Mouse (Mus musculus): Measurements from ENCODE around the gene Dyrk4. TPM values are rescaled to one million over a fixed set of nuclear protein-coding genes. Genes with fewer than 3 reads are reported as not detected.
A peak's percentile ranks its signal among the peaks of the same experiment; 100 is the strongest.

The Dyrk4 gene
- total RNA-seq, 2 experiments from 2014 or later = 0.37 TPM; not detected in 1

DNA sequence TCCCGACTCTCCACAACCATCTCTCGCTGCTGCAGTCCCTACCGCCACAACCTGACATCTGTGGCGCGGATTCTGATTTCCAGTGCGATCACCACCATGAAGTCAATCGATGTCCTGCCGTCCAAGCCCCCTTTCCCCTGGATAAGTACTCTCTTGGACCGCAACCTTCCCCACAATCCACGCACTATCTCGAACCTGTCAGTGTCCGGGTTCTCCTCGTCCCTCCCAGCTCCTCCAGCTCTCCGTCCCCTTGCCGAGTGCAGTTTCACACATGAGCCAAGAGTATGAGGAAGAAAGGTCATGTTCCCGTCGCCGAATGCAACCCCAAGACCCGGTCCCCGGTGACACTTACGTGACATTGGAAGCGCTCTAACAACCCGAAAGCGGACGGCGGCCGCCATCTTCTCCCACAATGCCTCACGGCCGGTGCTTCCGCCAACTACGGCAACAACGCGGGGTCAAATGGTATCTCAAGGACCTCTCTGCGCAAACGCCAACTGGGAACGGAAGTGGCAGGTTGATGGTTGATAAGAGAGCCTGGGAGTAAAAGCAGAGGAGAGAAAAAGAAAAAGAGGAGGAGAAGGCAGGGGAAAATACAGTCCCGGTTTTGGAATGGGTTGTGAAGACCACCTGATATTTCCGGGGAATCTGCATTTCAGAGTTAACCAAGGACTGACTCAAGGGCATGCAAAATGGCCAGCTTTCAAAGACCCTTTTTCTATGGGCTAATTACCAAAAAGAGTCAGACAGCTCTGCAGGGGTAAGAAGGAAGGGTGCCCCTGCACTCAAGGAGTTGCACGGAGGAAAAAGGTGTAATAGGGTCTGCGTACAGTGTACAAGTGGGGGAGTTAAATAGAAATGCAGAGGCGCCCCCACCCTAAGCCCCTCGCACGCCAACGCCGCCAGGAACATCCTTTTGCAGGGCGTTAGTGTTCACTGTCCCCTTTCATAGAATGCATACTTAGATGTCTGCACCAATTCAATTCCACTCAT is 72.6 kb downstream of the Dyrk4 start, which contains the start of gene Ndufa9:
Gene Ndufa9, minus strand, starts transcription at position 425 of the 993 bp plus-strand sequence.
- intact Hi-C loops (cut with DNase I) = loop anchor here (5.0 kb wide), 1 partner anchor 88 kb away; the partner anchor contains the start of genes D6Wsu163e and Rad51ap1
- DNase-seq (ENCODE audit: low spot score in 2 of 2) = peak; percentile 96 to 97

DNA sequence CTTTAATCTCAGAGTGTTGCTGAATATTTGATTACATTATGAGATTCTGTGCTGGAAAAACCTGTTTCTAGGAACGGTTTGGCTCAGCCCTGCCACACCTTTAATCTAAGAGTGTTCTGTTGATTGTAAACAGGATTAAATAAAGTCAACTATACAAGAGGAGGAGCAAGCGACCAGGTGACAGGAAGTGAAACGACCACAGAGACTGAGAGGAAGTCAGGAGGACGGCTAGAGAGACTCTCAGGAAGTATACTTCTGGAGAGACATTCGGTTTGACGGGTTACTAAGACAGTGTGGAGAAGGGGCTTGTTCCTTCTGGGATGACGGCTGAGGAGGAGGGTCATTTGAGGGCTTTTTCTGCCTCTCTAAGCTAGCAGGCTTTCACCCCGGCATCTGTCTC is 85.0 kb downstream of the Dyrk4 start:
- intact Hi-C loops (cut with DNase I) = no loop called here
- no peak for DNase-seq (ENCODE audit: low spot score in 2 of 2)

Other genes with a start within 250 kb of the Dyrk4 start
- 10 to 100 TPM; 76.4 to 78.5 TPM for gene Kcna6, start 181.2 kb downstream of the Dyrk4 start, total RNA-seq (2021)
- gene Ndufa9, start 72.7 kb downstream of the Dyrk4 start, total RNA-seq (2021) = 100 to 1,000 TPM; 163 to 166 TPM
- gene Akap3, start 68.7 kb downstream of the Dyrk4 start, total RNA-seq (2021) = under 1 TPM; 0.19 to 0.24 TPM
- gene Rad51ap1, start 17.7 kb upstream of the Dyrk4 start, total RNA-seq (2021) = 1 to 10 TPM; 2.7 to 3.6 TPM
- 10 to 100 TPM; 35.1 to 44.9 TPM for gene D6Wsu163e, start 18.1 kb upstream of the Dyrk4 start, total RNA-seq (2021)
- not detected for gene Fgf6, start 93.7 kb upstream of the Dyrk4 start, total RNA-seq (2021)
- gene Fgf23, start 151.1 kb upstream of the Dyrk4 start, total RNA-seq (2021) = under 1 TPM; 0.49 to 0.64 TPM
- 10 to 100 TPM; 24.7 to 25.5 TPM for gene Tigar, start 187.7 kb upstream of the Dyrk4 start, total RNA-seq (2021)
- 100 to 1,000 TPM; 102 to 106 TPM for gene Ccnd2, start 230.4 kb upstream of the Dyrk4 start, total RNA-seq (2021)

Measured in left cerebral cortex, postnatal 14 days (tissue).